Mouse (Mus musculus) forebrain, embryonic 15.5 days (tissue): ENCODE data around the gene Acsl1. TPM values are rescaled to one million over a fixed set of nuclear protein-coding genes. Genes with fewer than 3 reads are reported as not detected.
"Not testable (repeated sequence)": the region's sequence is repeated elsewhere in the genome, so short reads cannot be mapped to it uniquely, and the experiment has no call there.

Experiments
- ATAC-seq: fragments of 200-750 bp; cut with Nextera tagmentation; replicated peaks from 2 replicates; pipeline ENCODE4 v1.8.0; 2017; ENCODE audit warnings: mild to moderate bottlenecking, moderate TSS enrichment, moderate library complexity
- H3K27ac ChIP-seq: fragments of 300-500 bp; sonication (generic); replicated peaks from 2 replicates; pipeline ENCODE4 v1.5.1; 2015; ENCODE audit warnings: mild to moderate bottlenecking, inconsistent platforms
- H3K27me3 ChIP-seq: fragments of 300-500 bp; sonication (generic); 2 replicates; pipeline ENCODE4 v1.6.1; 2015; ENCODE audit warnings: inconsistent platforms
- H3K36me3 ChIP-seq: fragments of 300-500 bp; sonication (generic); 2 replicates; pipeline ENCODE4 v1.6.1; 2015; ENCODE audit warnings: mild to moderate bottlenecking, inconsistent platforms
- H3K4me1 ChIP-seq: fragments of 300-500 bp; sonication (generic); 2 replicates; pipeline ENCODE4 v1.6.1; 2015; ENCODE audit warnings: inconsistent platforms
- H3K4me2 ChIP-seq: fragments of 300-500 bp; sonication (generic); replicated peaks from 2 replicates; pipeline ENCODE4 v1.6.1; 2015; ENCODE audit warnings: mild to moderate bottlenecking, inconsistent platforms
- H3K4me3 ChIP-seq: fragments of 300-500 bp; sonication (generic); 2 replicates; pipeline ENCODE4 v1.5.1; 2015; ENCODE audit warnings: mild to moderate bottlenecking, inconsistent platforms
- H3K9ac ChIP-seq: fragments of 300-500 bp; sonication (generic); replicated peaks from 2 replicates; pipeline ENCODE4 v1.6.1; 2015; ENCODE audit warnings: mild to moderate bottlenecking, inconsistent platforms
- H3K9me3 ChIP-seq: fragments of 300-500 bp; sonication (generic); 2 replicates; pipeline ENCODE4 v1.6.1; 2016; ENCODE audit warnings: inconsistent platforms
- WGBS: fragments of 180-500 bp; shearing (Covaris S2); methylation state at CpG from one replicate; pipeline ENCODE4 v1.1.7; 2015; ENCODE audit warnings: mixed read lengths; 5-methylcytosine and 5-hydroxymethylcytosine counted together
- polyA plus RNA-seq: library from polyadenylated mRNA; unstranded; fragments of >200 nt; fragmentation: Nextera tagmentation; extraction: Ambion mirVana; gene quantifications from 2 replicates; pipeline ENCODE4 v1.2.1, GENCODE M21; 2015

Acsl1 gene
- polyA plus RNA-seq, 1 experiment from 2014 or later: 9.4 TPM

DNA sequence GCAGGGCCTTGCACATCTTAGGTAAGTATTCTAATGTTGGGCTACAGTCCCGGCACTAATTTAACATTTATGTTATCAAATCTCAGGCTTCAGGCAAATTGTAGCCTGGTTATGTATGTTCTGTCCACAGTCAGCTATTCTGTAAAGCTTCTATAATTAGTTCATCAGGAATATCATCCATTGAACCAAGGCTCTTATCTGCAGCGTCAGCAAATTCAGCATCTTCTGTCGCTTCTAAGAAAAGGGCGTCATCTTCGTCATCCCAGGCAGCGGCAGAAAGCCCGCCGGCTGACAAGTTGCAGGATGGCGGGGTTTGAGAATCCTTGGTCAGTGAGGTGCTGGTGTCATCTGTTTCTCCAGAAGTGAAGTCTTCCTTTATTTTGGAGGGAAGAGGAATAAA lies 108.0 kb downstream of the Acsl1 start:
- H3K27ac ChIP-seq: no peak overlapping the region
- ATAC-seq: no peak
- H3K4me3 ChIP-seq: no peak overlapping the region
- H3K4me1 ChIP-seq: no peaks in the 10 kb centered on the region
- no peak overlapping the region for H3K9ac ChIP-seq
- H3K36me3 ChIP-seq: peaks cover 37% of the 10 kb centered on the region
- no peaks in the 10 kb centered on the region for H3K27me3 ChIP-seq
- 94% methylated on average over 9 of the region's 9 CpGs for WGBS
- H3K4me2 ChIP-seq: no peak overlapping the region
- no peaks in the 10 kb centered on the region for H3K9me3 ChIP-seq

DNA sequence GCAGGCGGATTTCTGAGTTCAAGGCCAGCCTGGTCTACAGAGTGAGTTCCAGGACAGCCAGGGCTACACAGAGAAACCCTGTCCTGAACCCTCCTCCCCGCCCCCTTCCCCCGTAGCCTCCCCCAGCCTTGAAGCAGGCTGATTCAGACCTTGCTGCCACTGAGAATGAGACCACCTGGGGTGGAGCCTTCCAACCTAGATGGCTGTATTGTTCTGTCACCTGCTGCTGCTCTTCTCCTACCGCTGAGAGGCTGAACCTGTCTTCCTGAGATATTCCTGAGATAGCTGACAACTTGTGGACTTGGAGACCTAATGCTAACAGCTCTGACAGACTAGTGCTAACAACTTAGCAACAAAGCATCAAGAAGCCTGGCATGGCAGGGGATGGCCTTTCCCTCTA lies 113.5 kb downstream of the Acsl1 start:
- not testable (repeated sequence) for H3K9me3 ChIP-seq, H3K9ac ChIP-seq, ATAC-seq, H3K4me3 ChIP-seq, H3K4me2 ChIP-seq, H3K27ac ChIP-seq, H3K4me1 ChIP-seq, H3K36me3 ChIP-seq, H3K27me3 ChIP-seq
- 50% methylated on average over 4 of the region's 4 CpGs for WGBS

DNA sequence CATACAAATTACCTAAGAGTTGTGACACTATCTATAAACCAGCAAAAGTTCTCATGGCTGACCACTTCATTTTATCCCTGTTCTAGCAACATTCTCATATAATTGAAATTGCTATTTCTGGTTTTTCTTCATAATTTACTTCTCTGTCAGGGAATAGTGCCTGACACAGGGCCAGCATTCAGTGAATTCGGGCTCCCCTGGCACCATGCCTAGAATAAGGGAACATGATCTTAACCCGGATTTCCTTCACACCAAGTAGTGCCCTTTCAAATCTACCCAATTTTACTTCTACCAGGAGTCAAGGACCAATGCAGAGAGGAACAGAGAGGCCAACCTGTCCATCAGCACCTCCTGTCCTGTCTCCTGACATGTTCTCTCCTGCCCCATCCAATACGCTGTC lies 114.7 kb downstream of the Acsl1 start:
- Histone ChIP-seq H3K27me3 (no peaks in the 10 kb centered on the region), H3K9ac (no peak overlapping the region), H3K9me3 (no peaks in the 10 kb centered on the region), H3K4me3 (no peak overlapping the region), H3K36me3 (peaks cover 5% of the 10 kb centered on the region; the same call in 1 of the 2 replicates), H3K4me2 (no peak overlapping the region), H3K4me1 (no peaks in the 10 kb centered on the region), H3K27ac (no peak overlapping the region)
- ATAC-seq: no peak
- 76% methylated on average over 3 of the region's 3 CpGs for WGBS

Other genes with a start within 250 kb of the Acsl1 start
- 6.7 and 7.6 TPM in 2 replicates for gene Helt, start 176.4 kb upstream of the Acsl1 start, polyA plus RNA-seq
- 8.9 and 10.6 TPM in 2 replicates for gene Cenpu, start 81.0 kb downstream of the Acsl1 start, polyA plus RNA-seq
- 9.0 and 9.8 TPM in 2 replicates for gene Primpol, start 146.2 kb downstream of the Acsl1 start, polyA plus RNA-seq
- gene Casp3, start 146.3 kb downstream of the Acsl1 start, polyA plus RNA-seq: 272 and 287 TPM in 2 replicates